Mouse (Mus musculus) forelimb bud, embryonic 11.5 days (tissue): ENCODE measurements around the gene Gps1.
A peak's percentile ranks its signal among the peaks of the same experiment; 100 is the strongest.
"Not testable (repeated sequence)": the region's sequence is repeated elsewhere in the genome, so short reads cannot be mapped to it uniquely, and the experiment has no call there.

ENCODE experiments used
- DNase-seq: peaks from one replicate; pipeline ENCODE4 v3.0.0-alpha.2; 2012; ENCODE audit warnings: low read depth, low spot score

Gps1 gene

GRCm38 (mm10) chr11:120822321-120822720 is 38.2 kb downstream of the Gps1 start:
- DNase-seq, result no peak

GRCm38 (mm10) chr11:120822831-120823550 is 38.9 kb downstream of the Gps1 start:
- DNase-seq, result no peak

GRCm38 (mm10) chr11:120823551-120823947 is 39.5 kb downstream of the Gps1 start:
- no peak for DNase-seq

- peak; percentile 96 for DNase-seq
These were observed 40.1 kb downstream of the Gps1 start, which contains the start of gene Fasn for GRCm38 (mm10) chr11:120823956-120824786. Gene Fasn, minus strand, starts transcription at chr11:120824547.

- DNase-seq, result no peak
These were observed 40.8 kb downstream of the Gps1 start for GRCm38 (mm10) chr11:120824787-120825288.

- peak; percentile 21 for DNase-seq
These were observed 41.3 kb downstream of the Gps1 start for GRCm38 (mm10) chr11:120825289-120825863.

GRCm38 (mm10) chr11:120826016-120826953 is 42.2 kb downstream of the Gps1 start:
- DNase-seq, result no peak

- no peak for DNase-seq
These were observed 44.3 kb downstream of the Gps1 start for GRCm38 (mm10) chr11:120828416-120828815.

- no peak for DNase-seq
These were observed 45.9 kb downstream of the Gps1 start for GRCm38 (mm10) chr11:120829757-120830532.

- DNase-seq, result no peak
These were observed 46.6 kb downstream of the Gps1 start for GRCm38 (mm10) chr11:120830686-120831085.

GRCm38 (mm10) chr11:120831659-120832440 is 47.8 kb downstream of the Gps1 start:
- no peak for DNase-seq

GRCm38 (mm10) chr11:120832962-120833361 is 48.9 kb downstream of the Gps1 start:
- DNase-seq, result not testable (repeated sequence)

- no peak for DNase-seq
These were observed 49.6 kb downstream of the Gps1 start for GRCm38 (mm10) chr11:120833555-120834280.
